Mouse (Mus musculus): ENCODE results near the gene Trpc4ap.

- TF ChIP-seq CTCF (IDR thresholded peaks at IDR 0.05; ENCODE audit: borderline replicate concordance, insufficient read depth, low read length): peak; percentile 91
- TF ChIP-seq POLR2A (IDR thresholded peaks at IDR 0.05; ENCODE audit: low read depth, low read length): no peak
These were observed 65.0 kb downstream of the Trpc4ap start for GRCm38 (mm10) chr2:155627030-155627738.
